Mouse (Mus musculus) embryonic facial prominence, embryonic 12.5 days (tissue): ENCODE measurements around the gene Eid2b. TPM values are rescaled to one million over a fixed set of nuclear protein-coding genes. Genes with fewer than 3 reads are reported as not detected.

Experiments
- ATAC-seq: fragments of 200-750 bp; cut with Nextera tagmentation; 2 replicates; pipeline ENCODE4 v1.8.0; 2017; ENCODE audit not compliant: insufficient number of reproducible peaks, insufficient read depth, low FRiP score, low TSS enrichment
- H3K27ac ChIP-seq: fragments of 300-500 bp; sonication (generic); 2 replicates; pipeline ENCODE4 v1.5.1; 2016; ENCODE audit warnings: mild to moderate bottlenecking
- H3K27me3 ChIP-seq: fragments of 300-500 bp; sonication (generic); 2 replicates; pipeline ENCODE4 v1.6.1; 2016; ENCODE audit warnings: mild to moderate bottlenecking, moderate library complexity
- H3K36me3 ChIP-seq: fragments of 300-500 bp; sonication (generic); 2 replicates; pipeline ENCODE4 v1.6.1; 2016; ENCODE audit warnings: mild to moderate bottlenecking
- H3K4me1 ChIP-seq: fragments of 300-500 bp; sonication (generic); 2 replicates; pipeline ENCODE4 v1.6.1; 2016
- H3K4me2 ChIP-seq: fragments of 300-500 bp; sonication (generic); replicated peaks from 2 replicates; pipeline ENCODE4 v1.6.1; 2016; ENCODE audit warnings: mild to moderate bottlenecking, moderate library complexity
- H3K4me3 ChIP-seq: fragments of 300-500 bp; sonication (generic); 2 replicates; pipeline ENCODE4 v1.5.1; 2016; ENCODE audit warnings: mild to moderate bottlenecking
- H3K9ac ChIP-seq: fragments of 300-500 bp; sonication (generic); 2 replicates; pipeline ENCODE4 v1.6.1; 2016; ENCODE audit warnings: mild to moderate bottlenecking, moderate library complexity
- H3K9me3 ChIP-seq: fragments of 300-500 bp; sonication (generic); 2 replicates; pipeline ENCODE4 v1.6.1; 2016; ENCODE audit warnings: mild to moderate bottlenecking, moderate library complexity
- WGBS: fragments of 180-500 bp; shearing (Covaris S2); methylation state at CpG from one replicate; pipeline ENCODE4 v1.1.7; 2016; 5-methylcytosine and 5-hydroxymethylcytosine counted together
- polyA plus RNA-seq: library from polyadenylated mRNA; unstranded; fragments of >200 nt; fragmentation: Nextera tagmentation; extraction: Ambion mirVana; gene quantifications from 2 replicates; pipeline ENCODE4 v1.2.1, GENCODE M21; 2016

Eid2b gene
- polyA plus RNA-seq, 1 experiment from 2014 or later, result 19.2 TPM

- Histone ChIP-seq H3K27ac (no peak overlapping the region), H3K4me1 (no peaks in the 10 kb centered on the region), H3K9ac (no peak overlapping the region), H3K4me2 (no peak overlapping the region), H3K27me3 (no peaks in the 10 kb centered on the region), H3K36me3 (peaks cover 86% of the 10 kb centered on the region), H3K9me3 (no peaks in the 10 kb centered on the region), H3K4me3 (no peak overlapping the region)
- ATAC-seq, result no peak
- 99% methylated on average over 2 of the region's 2 CpGs for WGBS
These were observed 50.7 kb downstream of the Eid2b start for GRCm38 (mm10) chr7:28328260-28328659.

Other genes with a start within 250 kb of the Eid2b start
- gene Psmc4, start 227.6 kb upstream of the Eid2b start, polyA plus RNA-seq, result 347 and 354 TPM in 2 replicates
- gene Fcgbp, start 206.5 kb upstream of the Eid2b start, polyA plus RNA-seq, result 0.40 and 0.73 TPM in 2 replicates
- gene 9530053A07Rik, start 148.3 kb upstream of the Eid2b start, polyA plus RNA-seq, result 0.04 TPM in 2 replicates
- gene Fbl, start 108.0 kb upstream of the Eid2b start, polyA plus RNA-seq, result 155 TPM in 2 replicates
- 18.3 and 19.8 TPM in 2 replicates for gene Dyrk1b, start 98.3 kb upstream of the Eid2b start, polyA plus RNA-seq
- gene Eid2, start 9.9 kb upstream of the Eid2b start, polyA plus RNA-seq, result 10.3 and 18.2 TPM in 2 replicates
- not detected in 2 replicates for gene Selenov, start 13.4 kb downstream of the Eid2b start, polyA plus RNA-seq
- gene Dll3, start 24.5 kb downstream of the Eid2b start, polyA plus RNA-seq, result 3.5 and 3.7 TPM in 2 replicates
- gene Timm50, start 34.3 kb downstream of the Eid2b start, polyA plus RNA-seq, result 162 and 170 TPM in 2 replicates
- 106 TPM in 2 replicates for gene Supt5, start 61.0 kb downstream of the Eid2b start, polyA plus RNA-seq
- 836 and 855 TPM in 2 replicates for gene Rps16, start 72.9 kb downstream of the Eid2b start, polyA plus RNA-seq
- gene Plekhg2, start 94.9 kb downstream of the Eid2b start, polyA plus RNA-seq, result 114 and 121 TPM in 2 replicates
- gene Zfp36, start 102.5 kb downstream of the Eid2b start, polyA plus RNA-seq, result 7.8 and 8.6 TPM in 2 replicates
- 51.1 and 52.0 TPM in 2 replicates for gene Med29, start 115.0 kb downstream of the Eid2b start, polyA plus RNA-seq
- gene Paf1, start 115.2 kb downstream of the Eid2b start, polyA plus RNA-seq, result 82.2 and 85.5 TPM in 2 replicates
- gene Gmfg, start 159.7 kb downstream of the Eid2b start, polyA plus RNA-seq, result 7.5 and 8.3 TPM in 2 replicates
- 9.9 and 10.7 TPM in 2 replicates for gene Lrfn1, start 174.2 kb downstream of the Eid2b start, polyA plus RNA-seq
- gene Ifnl2, start 232.7 kb downstream of the Eid2b start, polyA plus RNA-seq, result not detected in 2 replicates
- not detected in 2 replicates for gene Ifnl3, start 245.1 kb downstream of the Eid2b start, polyA plus RNA-seq